Mouse (Mus musculus) liver, embryonic 14.5 days (tissue): ENCODE data around the gene Ngef.

Experiments used
- CTCF ChIP-seq: IDR thresholded peaks from 2 replicates; pipeline ENCODE4 v1.5.1; 2016; ENCODE audit warnings: antibody characterized with exemption, low read depth, control low read depth
- EP300 ChIP-seq: IDR thresholded peaks from 2 replicates; pipeline ENCODE4 v1.6.1; 2016; ENCODE audit warnings: antibody characterized with exemption, low read depth

- TF ChIP-seq CTCF: peak; percentile 96
- TF ChIP-seq EP300: no peak
Measured at GRCm38 (mm10) chr1:87608416-87609046, 34.9 kb upstream of the Ngef start.
